Mouse (Mus musculus): ENCODE measurements at regions not wholly inside any gene's neighbourhood (a gene's known extent, or its start where the extent isn't known, plus 50 kb on each side); places are given as distances from the start of the nearest gene placed in this dataset.

GRCm38 (mm10) chr3:143147471-143147870 lies 265.7 kb upstream of the Pkn2 start:
- DNase-seq = no peak

GRCm38 (mm10) chr3:143138952-143139351 lies 257.1 kb upstream of the Pkn2 start:
- DNase-seq = no peak

DNA sequence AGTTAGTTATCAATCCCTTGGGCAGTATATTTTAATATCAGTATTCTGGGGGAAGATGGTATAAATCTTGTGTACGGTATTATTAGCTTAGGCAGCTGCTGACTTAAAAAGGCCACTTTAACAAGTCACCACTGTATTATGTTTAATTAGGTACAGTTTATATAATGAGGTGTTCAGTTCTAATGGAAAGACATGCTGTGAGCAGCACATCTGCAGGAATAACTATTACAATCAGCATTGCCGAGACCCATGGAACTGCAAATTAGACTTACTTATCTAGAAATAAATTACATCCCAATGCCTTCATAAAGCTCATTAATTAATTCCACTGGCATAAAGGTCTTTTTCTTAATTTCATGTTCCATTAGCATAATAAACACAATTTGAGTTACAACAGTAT lies 252.7 kb upstream of the Pkn2 start:
- DNase-seq = no peak

GRCm38 (mm10) chr3:143107733-143108291 lies 226.0 kb upstream of the Pkn2 start:
- no peak for DNase-seq

- DNase-seq = no peak
These were observed 222.9 kb upstream of the Pkn2 start for GRCm38 (mm10) chr3:143104734-143105133.

DNA sequence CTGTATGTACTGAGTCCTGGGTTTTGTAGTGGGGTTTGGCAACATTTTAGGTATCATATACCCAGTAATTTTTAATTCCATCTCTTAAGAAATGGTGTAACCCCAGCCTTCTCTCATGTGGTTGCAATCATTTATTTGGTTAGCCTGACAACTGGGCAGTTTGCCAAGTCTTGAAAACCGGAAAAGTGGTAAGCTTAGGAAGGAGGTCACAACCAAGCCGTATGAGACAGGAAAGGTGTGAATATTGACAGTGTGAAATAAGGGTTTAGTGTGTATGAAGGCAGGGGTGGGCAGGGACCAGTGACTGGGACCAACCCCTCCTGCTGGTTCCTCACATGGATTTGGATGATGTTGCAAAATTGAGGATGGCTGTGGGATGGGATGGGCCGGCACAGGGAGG lies 221.5 kb upstream of the Pkn2 start:
- DNase-seq = no peak

DNA sequence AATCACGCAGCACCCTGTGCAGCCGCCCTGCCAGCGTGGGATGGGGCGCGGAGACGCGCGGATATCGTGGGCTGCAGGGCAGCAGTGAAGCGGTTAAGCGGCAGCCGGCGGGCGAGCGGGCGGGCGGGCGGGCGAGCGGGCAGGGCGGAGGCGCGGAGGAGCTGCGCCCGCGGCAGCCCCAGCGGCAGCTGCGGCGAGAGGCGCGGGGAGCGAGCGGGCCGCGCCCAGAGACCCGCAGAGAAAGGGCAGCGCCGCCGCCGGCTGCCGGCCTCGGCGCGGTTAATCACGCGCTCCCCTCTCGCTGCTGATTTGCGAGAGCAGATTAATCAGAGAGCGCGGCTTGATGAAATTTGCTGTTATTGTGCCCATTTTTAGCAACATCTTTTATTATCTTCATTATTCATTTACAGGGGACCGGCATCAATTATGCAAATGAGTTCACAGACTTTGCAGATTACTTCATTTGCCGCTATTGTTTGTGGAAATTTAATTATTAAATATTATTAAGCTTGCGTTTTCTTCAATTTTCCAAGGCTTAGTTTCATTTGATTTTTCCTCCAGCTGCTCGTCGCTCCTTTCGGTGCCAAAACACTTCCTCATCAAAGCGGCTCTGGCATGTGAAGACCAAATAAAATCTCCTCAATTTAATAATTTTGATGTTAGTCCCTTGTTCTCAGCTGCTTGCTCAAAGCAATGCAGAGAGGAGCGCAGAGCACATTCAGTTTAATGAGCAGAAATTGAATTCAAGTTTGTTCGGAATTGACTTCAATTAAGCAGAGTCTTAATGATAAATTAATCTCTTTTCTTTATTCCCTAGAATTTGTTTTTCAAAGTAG lies 219.2 kb upstream of the Pkn2 start:
- no peak for DNase-seq

GRCm38 (mm10) chr3:143100203-143100602 lies 218.4 kb upstream of the Pkn2 start:
- no peak for DNase-seq

GRCm38 (mm10) chr3:143092206-143092605 lies 210.4 kb upstream of the Pkn2 start:
- no peak for DNase-seq

GRCm38 (mm10) chr3:143090886-143091285 lies 209.1 kb upstream of the Pkn2 start:
- no peak for DNase-seq

GRCm38 (mm10) chr3:143090316-143090715 lies 208.5 kb upstream of the Pkn2 start:
- DNase-seq = no peak

- DNase-seq = no peak
These were observed 206.0 kb upstream of the Pkn2 start for GRCm38 (mm10) chr3:143087786-143088185.

DNA sequence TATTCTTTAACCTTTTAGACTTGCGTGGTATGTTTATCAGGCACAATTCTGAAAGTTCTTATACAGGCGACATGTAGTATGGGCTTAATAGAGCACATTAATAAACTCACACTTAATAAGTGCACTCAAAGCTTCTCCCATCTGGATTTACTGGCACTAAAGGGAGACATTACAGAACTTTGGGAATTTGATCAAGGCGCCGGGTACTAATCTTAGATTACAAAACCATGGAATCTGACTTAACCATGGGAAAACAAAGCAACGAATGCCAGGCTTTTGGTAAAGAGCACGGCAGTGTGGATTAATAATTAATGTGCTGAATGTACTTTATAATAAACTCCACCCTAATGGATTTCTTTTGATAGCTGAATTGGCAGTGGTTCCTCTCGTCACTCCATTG lies 196.5 kb upstream of the Pkn2 start:
- DNase-seq = no peak

GRCm38 (mm10) chr3:143071839-143072373 lies 190.1 kb upstream of the Pkn2 start:
- no peak for DNase-seq

DNA sequence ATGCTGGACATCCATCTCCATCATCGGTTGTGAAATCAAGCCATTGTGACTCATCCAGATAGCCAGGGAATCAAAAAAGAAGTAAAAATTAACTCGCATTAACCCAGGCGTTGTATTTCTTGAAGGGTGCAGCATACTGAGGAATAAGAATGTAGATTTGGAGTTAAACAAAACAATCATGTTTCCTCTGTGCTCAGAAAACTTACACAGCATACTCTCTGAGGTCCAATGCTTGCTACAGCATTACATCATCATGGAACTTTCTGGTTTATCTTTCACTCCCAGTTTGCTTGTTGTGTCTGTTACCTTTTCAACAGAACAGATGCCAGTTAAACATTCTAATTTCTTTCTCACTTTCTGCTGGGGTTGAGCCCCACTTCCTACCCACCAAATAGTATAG lies 173.1 kb upstream of the Pkn2 start:
- DNase-seq = no peak

GRCm38 (mm10) chr3:143053286-143053993 lies 171.6 kb upstream of the Pkn2 start:
- DNase-seq = no peak

GRCm38 (mm10) chr3:143040666-143041065 lies 158.9 kb upstream of the Pkn2 start:
- DNase-seq = no peak

GRCm38 (mm10) chr3:143036108-143036507 lies 154.3 kb upstream of the Pkn2 start:
- DNase-seq = no peak

GRCm38 (mm10) chr3:143034588-143034987 lies 152.8 kb upstream of the Pkn2 start:
- no peak for DNase-seq

DNA sequence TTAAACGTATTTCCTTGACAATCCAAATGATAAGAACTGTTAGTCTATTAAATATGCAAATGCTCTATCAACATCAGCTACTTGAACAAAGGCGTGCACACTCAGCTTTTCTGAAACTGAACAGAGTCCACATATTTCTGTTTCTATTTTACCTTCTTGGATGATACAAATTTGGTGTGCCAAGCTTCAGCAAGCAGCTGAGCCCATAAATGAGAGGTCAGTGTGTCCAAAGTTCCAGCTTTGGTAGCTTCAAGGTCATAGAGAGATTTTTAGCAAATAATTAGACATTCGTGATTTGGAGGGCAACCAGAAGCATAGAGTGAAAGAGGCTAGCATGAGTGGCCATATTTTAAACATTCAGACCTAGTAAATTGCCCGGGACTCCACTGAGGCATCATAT lies 140.7 kb upstream of the Pkn2 start:
- no peak for DNase-seq

GRCm38 (mm10) chr3:143021159-143021871 lies 139.5 kb upstream of the Pkn2 start:
- no peak for DNase-seq

DNA sequence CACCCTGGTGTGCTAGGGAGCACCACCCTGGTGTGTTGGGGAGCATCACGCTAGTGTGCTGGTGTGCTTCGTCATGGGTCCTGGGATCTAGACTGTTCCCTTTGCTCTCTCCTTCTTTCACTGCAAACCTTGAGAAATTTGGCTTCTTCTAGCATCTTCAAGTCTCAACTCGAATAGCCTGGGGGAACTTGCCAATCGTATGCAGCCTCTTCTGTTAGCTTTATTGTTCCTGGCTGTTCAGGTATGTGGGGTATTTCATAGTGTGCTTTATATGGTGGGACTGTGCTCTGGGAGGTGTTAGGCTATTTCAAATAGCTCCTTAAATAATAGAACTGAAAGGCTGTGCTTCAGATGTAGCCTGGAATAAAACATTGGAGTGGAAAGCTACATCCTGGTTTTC lies 135.7 kb upstream of the Pkn2 start:
- DNase-seq = no peak

- DNase-seq = no peak
These were observed 135.0 kb upstream of the Pkn2 start for GRCm38 (mm10) chr3:143016758-143017157.
